Mouse (Mus musculus): ENCODE data around the gene Smim13. TPM values are rescaled to one million over a fixed set of nuclear protein-coding genes. Genes with fewer than 3 reads are reported as not detected.

Smim13 gene
- polyA plus RNA-seq, 1 experiment from 2014 or later = 16.0 TPM

GRCm38 (mm10) chr13:41296396-41296795 is 46.8 kb downstream of the Smim13 start:
- WGBS = 33% methylated on average over 10 of the region's 10 CpGs
- Histone ChIP-seq H3K9ac (no peak overlapping the region), H3K4me1 (peaks cover 12% of the 10 kb centered on the region), H3K27ac (no peak overlapping the region), H3K9me3 (no peaks in the 10 kb centered on the region), H3K36me3 (no peaks in the 10 kb centered on the region), H3K4me2 (peak overlapping the region; percentile 29), H3K27me3 (no peaks in the 10 kb centered on the region), H3K4me3 (no peak overlapping the region)
- no peak for ATAC-seq (ENCODE audit: insufficient number of reproducible peaks, insufficient read depth, low FRiP score, low TSS enrichment, low read depth)

- H3K9me3 ChIP-seq = no peaks in the 10 kb centered on the region
- no peak for ATAC-seq (ENCODE audit: insufficient number of reproducible peaks, insufficient read depth, low FRiP score, low TSS enrichment, low read depth)
- no peaks in the 10 kb centered on the region for H3K36me3 ChIP-seq
- 16% methylated on average over 2 of the region's 2 CpGs for WGBS
- peaks cover 12% of the 10 kb centered on the region for H3K4me1 ChIP-seq
- H3K27me3 ChIP-seq = no peaks in the 10 kb centered on the region
- H3K4me2 ChIP-seq = no peak overlapping the region
- no peak overlapping the region for H3K4me3 ChIP-seq
- H3K27ac ChIP-seq = no peak overlapping the region
- H3K9ac ChIP-seq = no peak overlapping the region
Measured at GRCm38 (mm10) chr13:41298533-41298932, 48.9 kb downstream of the Smim13 start.

GRCm38 (mm10) chr13:41298996-41299395 is 49.4 kb downstream of the Smim13 start:
- Histone ChIP-seq H3K36me3 (no peaks in the 10 kb centered on the region), H3K27ac (no peak overlapping the region), H3K27me3 (no peaks in the 10 kb centered on the region), H3K4me3 (no peak overlapping the region), H3K4me2 (no peak overlapping the region), H3K9me3 (no peaks in the 10 kb centered on the region), H3K4me1 (peaks cover 12% of the 10 kb centered on the region), H3K9ac (no peak overlapping the region)
- WGBS = 19% methylated on average over 5 of the region's 5 CpGs
- ATAC-seq (ENCODE audit: insufficient number of reproducible peaks, insufficient read depth, low FRiP score, low TSS enrichment, low read depth) = no peak

- no peak overlapping the region for H3K27ac ChIP-seq
- 48% methylated on average over 4 of the region's 4 CpGs for WGBS
- no peak for ATAC-seq (ENCODE audit: insufficient number of reproducible peaks, insufficient read depth, low FRiP score, low TSS enrichment, low read depth)
Measured at GRCm38 (mm10) chr13:41300037-41300436, 50.4 kb downstream of the Smim13 start.

GRCm38 (mm10) chr13:41302716-41303115 is 53.1 kb downstream of the Smim13 start:
- 56% methylated on average over 10 of the region's 10 CpGs for WGBS
- no peaks in the 10 kb centered on the region for H3K36me3 ChIP-seq
- no peaks in the 10 kb centered on the region for H3K9me3 ChIP-seq
- no peak for ATAC-seq (ENCODE audit: insufficient number of reproducible peaks, insufficient read depth, low FRiP score, low TSS enrichment, low read depth)
- no peak overlapping the region for H3K4me3 ChIP-seq
- no peaks in the 10 kb centered on the region; the same call in 1 of the 2 replicates for H3K4me1 ChIP-seq
- H3K4me2 ChIP-seq = no peak overlapping the region
- no peak overlapping the region for H3K9ac ChIP-seq
- H3K27me3 ChIP-seq = no peaks in the 10 kb centered on the region
- no peak overlapping the region for H3K27ac ChIP-seq

More at GRCm38 (mm10) chr13:41300037-41300436, 50.4 kb downstream of the Smim13 start:
- Histone ChIP-seq H3K9me3 (no peaks in the 10 kb centered on the region), H3K27me3 (no peaks in the 10 kb centered on the region), H3K4me3 (no peak overlapping the region), H3K4me2 (no peak overlapping the region), H3K4me1 (peaks cover 12% of the 10 kb centered on the region), H3K9ac (no peak overlapping the region), H3K36me3 (no peaks in the 10 kb centered on the region)

- no peak for ATAC-seq (ENCODE audit: insufficient number of reproducible peaks, insufficient read depth, low FRiP score, low TSS enrichment, low read depth)
- Histone ChIP-seq H3K4me3 (no peak overlapping the region), H3K27me3 (no peaks in the 10 kb centered on the region), H3K27ac (no peak overlapping the region), H3K9me3 (no peaks in the 10 kb centered on the region), H3K4me1 (peaks cover 8% of the 10 kb centered on the region), H3K4me2 (no peak overlapping the region), H3K36me3 (peaks cover 24% of the 10 kb centered on the region), H3K9ac (no peak overlapping the region)
- WGBS = 80% methylated on average over 5 of the region's 5 CpGs
Measured at GRCm38 (mm10) chr13:41320749-41321148, 71.1 kb downstream of the Smim13 start.

GRCm38 (mm10) chr13:41321433-41321832 is 71.8 kb downstream of the Smim13 start:
- H3K36me3 ChIP-seq = peaks cover 17% of the 10 kb centered on the region
- H3K27me3 ChIP-seq = no peaks in the 10 kb centered on the region
- no peak for ATAC-seq (ENCODE audit: insufficient number of reproducible peaks, insufficient read depth, low FRiP score, low TSS enrichment, low read depth)
- H3K4me2 ChIP-seq = no peak overlapping the region
- H3K9ac ChIP-seq = no peak overlapping the region
- H3K27ac ChIP-seq = no peak overlapping the region; the same call in none of the 2 replicates
- WGBS = 75% methylated on average over 3 of the region's 3 CpGs
- no peak overlapping the region for H3K4me3 ChIP-seq
- no peaks in the 10 kb centered on the region for H3K9me3 ChIP-seq
- H3K4me1 ChIP-seq = peaks cover 8% of the 10 kb centered on the region

GRCm38 (mm10) chr13:41324631-41325030 is 75.0 kb downstream of the Smim13 start:
- Histone ChIP-seq H3K4me1 (peaks cover 8% of the 10 kb centered on the region), H3K36me3 (0 out of 2 replicates have a peak, but pooled peaks cover 6% of the 10 kb centered on the region), H3K27me3 (no peaks in the 10 kb centered on the region), H3K9ac (no peak overlapping the region), H3K9me3 (no peaks in the 10 kb centered on the region), H3K4me2 (no peak overlapping the region), H3K27ac (no peak overlapping the region), H3K4me3 (no peak overlapping the region)
- no peak for ATAC-seq (ENCODE audit: insufficient number of reproducible peaks, insufficient read depth, low FRiP score, low TSS enrichment, low read depth)
- 82% methylated on average over 4 of the region's 4 CpGs for WGBS

GRCm38 (mm10) chr13:41325346-41325745 is 75.7 kb downstream of the Smim13 start:
- Histone ChIP-seq H3K27me3 (no peaks in the 10 kb centered on the region), H3K36me3 (0 out of 2 replicates have a peak, but pooled peaks cover 14% of the 10 kb centered on the region), H3K9ac (no peak overlapping the region), H3K9me3 (no peaks in the 10 kb centered on the region), H3K4me1 (peaks cover 8% of the 10 kb centered on the region), H3K4me2 (no peak overlapping the region), H3K4me3 (no peak overlapping the region), H3K27ac (no peak overlapping the region)
- 84% methylated on average over 4 of the region's 4 CpGs for WGBS
- ATAC-seq (ENCODE audit: insufficient number of reproducible peaks, insufficient read depth, low FRiP score, low TSS enrichment, low read depth) = no peak

GRCm38 (mm10) chr13:41326134-41326533 is 76.5 kb downstream of the Smim13 start:
- 87% methylated on average over 4 of the region's 4 CpGs for WGBS
- H3K36me3 ChIP-seq = 0 out of 2 replicates have a peak, but pooled peaks cover 16% of the 10 kb centered on the region
- no peak for ATAC-seq (ENCODE audit: insufficient number of reproducible peaks, insufficient read depth, low FRiP score, low TSS enrichment, low read depth)
- no peak overlapping the region for H3K4me2 ChIP-seq
- H3K27me3 ChIP-seq = no peaks in the 10 kb centered on the region
- no peak overlapping the region for H3K9ac ChIP-seq
- no peak overlapping the region for H3K4me3 ChIP-seq
- H3K27ac ChIP-seq = no peak overlapping the region
- no peaks in the 10 kb centered on the region for H3K9me3 ChIP-seq
- peaks cover 7% of the 10 kb centered on the region for H3K4me1 ChIP-seq
